Mouse (Mus musculus) spleen, adult 10 weeks (tissue): ENCODE data around the gene Golga7b. TPM values are rescaled to one million over a fixed set of nuclear protein-coding genes. Genes with fewer than 3 reads are reported as not detected.

Source experiments
- polyA plus RNA-seq: library from polyadenylated mRNA; stranded (reverse); fragments of 350-450 nt; fragmentation: Illumina TruSeq; extraction: RNeasy Lipid Tissue Mini Kit (QIAGEN cat#74804); gene quantifications from one replicate; pipeline ENCODE4 v1.2.3, GENCODE M21; 2015; ENCODE audit warnings: low replicate concordance; ENCODE audit not compliant: insufficient read depth

The Golga7b gene
- polyA plus RNA-seq: not detected

GRCm38 (mm10) chr19:42247519-42247918 lies at the start of gene Golga7b:
Gene Golga7b (plus strand): TSS chr19:42247574.

DNA sequence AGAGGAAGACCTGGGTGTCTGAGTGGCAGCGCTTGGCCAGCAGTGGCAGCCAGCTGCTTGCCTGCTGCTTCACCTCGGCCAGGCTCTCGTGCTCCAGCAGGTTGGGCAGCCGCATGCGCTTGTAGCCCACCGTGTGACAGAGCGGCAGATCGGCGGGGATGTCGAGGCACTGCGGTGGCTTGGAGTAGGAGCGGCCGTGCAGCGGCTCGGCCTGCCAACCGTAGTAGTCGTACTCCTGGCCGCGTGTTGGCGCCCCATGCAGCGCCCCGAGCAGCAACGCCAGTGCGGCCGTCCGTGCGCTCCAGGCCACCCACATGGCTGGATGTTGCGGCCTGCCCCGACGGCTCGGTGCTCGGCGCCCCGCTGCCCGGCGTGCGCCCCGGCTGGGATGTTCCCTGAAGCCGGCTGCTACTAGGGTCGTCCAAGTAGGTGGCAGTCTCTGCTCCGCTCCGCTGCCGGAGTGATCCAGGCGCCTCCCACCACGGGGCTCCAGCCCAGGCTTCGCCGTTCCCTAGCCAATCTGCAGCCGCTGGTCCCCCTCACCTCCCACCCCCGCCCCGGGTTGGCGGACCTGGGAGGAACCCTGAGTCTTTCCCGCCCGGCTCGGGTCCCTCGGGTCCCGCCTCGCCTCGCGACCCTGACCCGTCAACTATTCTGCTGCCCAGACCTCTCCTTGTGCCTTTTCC lies 45.5 kb upstream of the Golga7b start, which contains the start of gene Sfrp5:
Sfrp5 (minus strand) TSS at position 557 of the 686 bp plus-strand sequence.

Other genes starting within 250 kb of the Golga7b start
- 1.9 TPM for gene Ankrd2, start 211.6 kb upstream of the Golga7b start, polyA plus RNA-seq
- 1.3 TPM for gene Hoga1, start 202.0 kb upstream of the Golga7b start, polyA plus RNA-seq
- 0.23 TPM for gene 4933411K16Rik, start 195.3 kb upstream of the Golga7b start, polyA plus RNA-seq
- 0.28 TPM for gene Morn4, start 161.2 kb upstream of the Golga7b start, polyA plus RNA-seq
- 19.3 TPM for gene Pi4k2a, start 157.1 kb upstream of the Golga7b start, polyA plus RNA-seq
- 8.0 TPM for gene Avpi1, start 118.5 kb upstream of the Golga7b start, polyA plus RNA-seq
- gene Marveld1, start 100.2 kb upstream of the Golga7b start, polyA plus RNA-seq: 42.8 TPM
- 30.0 TPM for gene Zfyve27, start 83.6 kb upstream of the Golga7b start, polyA plus RNA-seq
- not detected for gene Sfrp5, start 45.3 kb upstream of the Golga7b start, polyA plus RNA-seq
- gene Crtac1, start 184.2 kb downstream of the Golga7b start, polyA plus RNA-seq: not detected